Mouse (Mus musculus) layer of hippocampus, adult 9-10 months (tissue): ENCODE measurements around the gene Stradb.
A peak's percentile ranks its signal among the peaks of the same experiment; 100 is the strongest.
"Not testable (repeated sequence)": the region's sequence is repeated elsewhere in the genome, so short reads cannot be mapped to it uniquely, and the experiment has no call there.

ENCODE experiments used
- DNase-seq: peaks from one replicate; pipeline ENCODE4 v3.0.0; 2022; ENCODE audit warnings: low spot score

Gene Stradb

GRCm38 (mm10) chr1:58973366-58974221 is at the start of gene Stradb, which contains the start of gene Trak2:
Gene Stradb, plus strand, starts transcription at chr1:58973522.
Gene Trak2, minus strand, starts transcription at chr1:58973430.
- DNase-seq, result peak; percentile 88

DNA sequence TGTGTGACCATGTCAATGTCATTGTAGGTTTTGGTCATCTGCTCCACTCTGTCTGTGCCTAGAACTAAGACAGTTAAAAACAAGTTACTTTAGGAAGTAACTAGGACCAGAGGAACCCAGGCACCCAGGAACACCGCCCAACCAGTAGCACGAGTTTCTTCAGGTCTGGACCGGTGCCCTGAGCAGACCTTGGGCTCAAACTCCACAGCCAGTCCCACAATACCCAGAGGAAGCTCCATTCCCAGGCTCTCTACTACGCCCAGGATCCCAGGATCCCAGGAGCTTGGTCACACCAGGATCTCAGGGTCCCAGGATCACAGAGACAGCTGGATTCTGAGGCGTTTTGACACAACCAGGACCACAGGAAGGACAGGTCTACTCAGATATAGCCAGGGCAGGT is 46.7 kb upstream of the Stradb start:
- DNase-seq, result no peak

DNA sequence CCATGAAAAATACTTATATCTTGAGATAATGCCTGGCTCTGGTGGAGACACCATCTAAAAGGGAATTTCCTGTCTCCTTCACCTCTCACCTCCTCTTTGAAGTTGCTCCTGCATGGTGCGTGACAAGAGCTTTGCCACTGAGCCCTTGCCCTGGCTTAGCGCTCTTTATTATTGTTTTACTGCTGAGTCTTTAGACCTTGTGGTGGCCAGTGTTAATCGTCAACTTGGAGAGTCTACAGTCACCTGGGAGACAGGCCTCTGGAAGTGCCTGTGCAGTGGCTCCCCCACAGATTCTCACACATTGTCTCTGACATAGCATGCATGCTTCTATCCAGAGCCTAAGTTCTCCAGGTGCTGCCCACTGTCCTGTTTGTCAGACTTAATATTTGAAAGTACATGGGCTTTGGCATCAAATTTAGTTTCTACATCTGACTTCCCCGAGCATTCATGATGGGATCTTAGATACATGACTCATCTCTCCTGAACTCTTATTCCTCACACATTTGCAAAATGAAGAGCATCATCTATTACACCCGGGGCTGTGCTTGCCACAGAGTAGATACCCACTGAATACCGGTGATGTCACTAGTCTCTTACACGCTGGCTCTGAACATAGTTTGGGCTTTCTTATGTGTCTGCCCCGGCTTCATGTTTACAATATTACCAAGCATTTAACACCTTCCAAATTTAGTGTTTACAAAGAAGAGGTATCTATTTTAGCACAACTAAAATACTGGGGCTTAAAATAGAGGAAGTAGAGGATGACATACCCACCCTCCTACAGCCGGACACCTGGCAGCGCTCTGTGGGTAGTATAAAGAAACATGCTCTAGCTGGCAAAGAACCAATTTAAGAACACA is 36.3 kb upstream of the Stradb start:
- DNase-seq, result no peak

- DNase-seq, result no peak
These were observed 35.7 kb upstream of the Stradb start for GRCm38 (mm10) chr1:58937606-58938099.

- no peak for DNase-seq
These were observed 27.8 kb upstream of the Stradb start for GRCm38 (mm10) chr1:58945523-58945922.

DNA sequence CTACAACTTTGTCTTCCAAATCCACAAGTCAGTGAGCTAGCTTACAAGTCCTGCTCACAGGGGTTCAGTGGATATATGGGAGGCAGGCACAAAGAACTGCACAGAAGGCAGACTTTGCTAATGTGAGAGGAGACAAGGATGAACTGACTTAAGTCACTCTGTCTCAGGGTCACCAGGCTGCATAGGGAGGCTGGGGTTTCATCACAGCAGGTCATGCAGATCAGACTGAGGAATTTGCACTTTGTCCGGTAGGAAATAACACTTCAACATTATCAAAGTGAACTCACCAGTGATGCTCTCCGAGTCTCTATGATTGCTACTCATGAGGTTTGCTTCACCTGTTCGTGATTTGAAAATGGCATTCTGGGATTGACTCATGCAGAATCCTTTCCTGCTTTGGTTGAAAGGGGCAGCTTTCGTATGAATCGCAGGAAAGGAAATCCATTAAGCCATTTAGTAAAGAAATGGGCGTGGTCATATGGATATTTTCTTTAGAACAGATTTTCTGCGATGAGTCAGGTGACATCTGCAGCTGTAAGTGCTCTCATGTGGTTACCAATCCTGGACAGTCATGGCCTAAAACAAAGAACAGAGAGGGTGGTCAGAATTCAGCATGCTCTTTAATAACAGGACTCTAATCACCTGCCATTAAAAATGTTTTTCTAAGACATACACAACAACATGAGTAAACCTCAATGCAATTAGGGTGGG is 27.2 kb upstream of the Stradb start:
- DNase-seq, result no peak

DNA sequence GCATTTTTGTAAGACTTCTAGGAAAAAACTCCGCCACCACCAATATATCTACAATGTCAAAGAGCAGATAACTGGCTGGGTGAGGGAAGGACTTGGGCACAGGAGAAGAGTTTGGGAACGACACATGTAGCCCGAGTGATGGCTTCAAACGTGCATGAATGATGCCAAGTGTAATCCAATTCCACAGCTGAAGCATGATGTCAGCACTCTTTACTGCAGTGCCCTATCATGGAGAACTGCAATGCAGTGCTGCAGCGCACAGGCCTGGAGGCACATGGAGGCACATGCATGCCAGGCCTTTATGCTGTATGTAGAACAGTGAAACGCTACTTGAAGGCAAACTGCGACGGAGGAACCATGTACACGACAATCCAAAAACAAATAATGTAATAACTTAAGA is 26.6 kb upstream of the Stradb start:
- DNase-seq, result no peak

GRCm38 (mm10) chr1:58949561-58950106 is 23.7 kb upstream of the Stradb start:
- DNase-seq, result no peak

GRCm38 (mm10) chr1:58950899-58951648 is 22.2 kb upstream of the Stradb start:
- DNase-seq, result no peak

- no peak for DNase-seq
These were observed 21.5 kb upstream of the Stradb start for GRCm38 (mm10) chr1:58951841-58952240.

GRCm38 (mm10) chr1:58952526-58952925 is 20.8 kb upstream of the Stradb start:
- DNase-seq, result no peak

DNA sequence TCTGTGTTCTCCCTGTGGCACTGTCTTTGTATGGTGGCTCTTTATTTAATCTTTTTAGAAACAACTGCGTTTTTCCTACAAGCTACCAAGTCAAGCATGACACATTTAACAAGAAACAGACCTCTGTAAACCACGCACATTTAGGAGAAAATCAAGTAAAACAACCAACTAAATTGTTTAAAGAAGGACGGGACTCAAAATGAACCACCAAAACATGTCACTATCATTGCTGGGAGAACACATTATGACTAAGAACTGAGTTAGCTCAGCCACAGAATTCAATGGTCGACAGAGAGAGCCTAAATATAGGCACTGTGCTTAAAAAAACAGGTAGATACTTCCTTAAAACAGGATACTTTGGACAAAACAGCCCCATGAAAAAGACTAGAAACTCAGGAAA is 20.3 kb upstream of the Stradb start:
- DNase-seq, result no peak

DNA sequence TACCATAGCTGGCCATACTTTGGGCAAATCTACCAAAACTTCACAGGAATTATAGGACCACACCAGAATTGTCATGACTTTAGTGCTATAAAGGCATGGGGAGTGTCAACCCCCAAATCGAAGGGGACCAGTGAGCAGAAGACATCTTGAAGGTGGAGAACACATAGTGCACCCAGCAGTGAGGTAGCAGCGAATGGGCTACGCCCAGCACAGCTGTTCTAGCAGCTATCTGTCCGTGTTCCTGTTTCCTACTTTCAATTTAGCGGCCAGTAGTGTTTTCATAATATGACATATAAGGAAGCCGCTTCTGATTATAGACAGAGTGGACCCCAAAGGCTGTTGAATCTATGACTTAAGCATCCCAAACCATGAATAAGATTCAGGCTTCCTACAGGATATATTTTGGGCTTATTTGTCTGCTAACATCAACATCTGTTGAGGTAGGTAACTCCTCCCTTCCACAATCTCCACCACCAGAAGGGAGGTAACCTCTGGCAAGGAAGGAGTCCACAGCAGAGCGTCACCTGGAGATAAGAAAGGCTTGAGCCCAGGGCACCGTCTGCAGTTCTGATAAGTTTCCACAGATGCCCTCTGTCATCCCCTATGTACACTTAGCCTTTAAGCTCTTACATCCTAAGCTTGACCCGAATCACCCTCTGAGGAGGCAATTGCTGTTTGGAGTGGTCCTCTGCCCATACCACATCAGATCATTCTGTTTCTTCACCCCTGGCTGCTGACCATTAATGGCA is 19.5 kb upstream of the Stradb start:
- no peak for DNase-seq

- no peak for DNase-seq
These were observed 18.5 kb upstream of the Stradb start for GRCm38 (mm10) chr1:58954578-58955410.

- DNase-seq, result no peak
These were observed 17.6 kb upstream of the Stradb start for GRCm38 (mm10) chr1:58955716-58956115.

DNA sequence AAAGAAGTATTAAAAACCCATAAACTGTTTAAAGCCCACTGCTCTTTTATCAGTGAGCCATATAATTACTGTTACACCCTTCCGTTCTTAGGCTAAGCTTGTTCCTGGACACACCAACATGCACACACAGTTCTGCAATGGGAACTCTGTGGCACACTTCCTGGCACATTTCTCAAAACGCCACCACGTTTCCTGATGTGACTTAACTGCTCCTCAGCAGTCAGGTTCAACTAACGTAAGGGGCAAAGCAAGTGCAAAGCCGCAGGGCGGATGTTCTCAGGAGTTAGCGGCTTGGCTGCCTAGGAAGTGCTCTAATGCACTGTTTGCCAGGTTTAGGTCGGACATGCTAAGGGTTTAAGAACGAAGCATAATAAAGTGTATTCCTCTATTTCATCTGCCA is 17.1 kb upstream of the Stradb start:
- DNase-seq, result no peak

DNA sequence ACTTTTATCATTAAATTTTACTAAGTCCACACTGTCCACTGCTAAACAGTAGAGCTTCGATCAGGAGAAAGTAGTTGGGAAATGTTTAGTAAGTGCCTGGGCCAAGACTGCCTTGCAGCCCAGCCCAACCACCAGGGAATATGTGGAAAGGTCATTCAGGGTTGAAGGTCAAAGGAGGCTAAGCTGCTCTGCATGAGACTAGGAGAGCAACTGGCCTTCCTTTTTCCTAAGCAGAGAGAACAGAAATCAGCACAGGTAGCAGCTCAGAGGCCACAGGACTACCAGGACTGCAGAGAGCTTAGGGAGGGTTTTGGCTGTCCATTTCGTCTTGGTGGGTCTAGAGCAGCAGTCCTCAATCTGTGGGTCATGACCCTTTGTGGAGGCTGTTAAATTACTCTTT is 15.4 kb upstream of the Stradb start:
- no peak for DNase-seq

DNA sequence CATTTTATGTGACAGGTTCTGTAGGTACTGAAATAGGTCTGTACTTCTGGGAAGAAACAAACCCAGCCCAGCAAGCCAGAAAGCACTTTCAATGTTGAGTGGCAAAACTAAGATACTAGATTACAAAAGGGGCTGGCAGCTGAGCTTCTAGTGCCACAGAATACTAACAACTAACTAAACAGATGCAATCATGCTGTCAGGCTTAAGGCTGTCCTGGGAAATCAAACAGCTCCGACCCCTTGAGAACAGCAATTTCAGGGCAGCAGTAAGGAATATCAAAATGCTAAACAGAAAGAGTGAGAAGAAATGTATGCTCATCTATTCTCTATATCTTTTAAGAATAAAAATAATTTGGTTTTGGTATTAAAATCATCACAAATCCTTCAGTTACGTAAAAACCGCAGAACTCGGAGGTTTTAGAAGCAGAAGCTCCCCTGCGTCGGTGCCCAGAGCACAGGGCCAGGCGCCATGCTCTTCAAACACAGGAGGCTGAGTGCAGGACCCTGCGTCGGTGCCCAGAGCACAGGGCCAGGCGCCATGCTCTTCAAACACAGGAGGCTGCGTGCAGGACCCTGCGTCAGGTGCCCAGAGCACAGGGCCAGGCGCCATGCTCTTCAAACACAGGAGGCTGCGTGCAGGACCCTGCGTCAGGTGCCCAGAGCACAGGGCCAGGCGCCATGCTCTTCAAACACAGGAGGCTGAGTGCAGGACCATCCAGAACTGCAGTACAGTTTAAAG is 14.4 kb upstream of the Stradb start:
- not testable (repeated sequence) for DNase-seq

- no peak for DNase-seq
These were observed 13.6 kb upstream of the Stradb start for GRCm38 (mm10) chr1:58959682-58960081.
